Mouse (Mus musculus) testis, adult 2 months (tissue): ENCODE data around the gene Gosr2. TPM values are rescaled to one million over a fixed set of nuclear protein-coding genes. Genes with fewer than 3 reads are reported as not detected.

Experiments
- H3K27ac ChIP-seq: fragments of 200-500 bp; 2 replicates; pipeline ENCODE4 v1.5.1; 2012; ENCODE audit warnings: low read depth, low read length; ENCODE audit not compliant: control insufficient read depth, insufficient read depth
- H3K27me3 ChIP-seq: fragments of 200-500 bp; 2 replicates; pipeline ENCODE4 v1.6.1; 2012; ENCODE audit warnings: mild to moderate bottlenecking, low read length, moderate library complexity; ENCODE audit not compliant: control insufficient read depth, insufficient read depth
- H3K36me3 ChIP-seq: fragments of 200-500 bp; 2 replicates; pipeline ENCODE4 v1.6.1; 2012; ENCODE audit warnings: mild to moderate bottlenecking, low read length; ENCODE audit not compliant: control insufficient read depth, insufficient read depth
- H3K4me1 ChIP-seq: fragments of 200-500 bp; 2 replicates; pipeline ENCODE4 v1.6.1; 2012; ENCODE audit warnings: low read length; ENCODE audit not compliant: control insufficient read depth, insufficient read depth
- H3K4me3 ChIP-seq: fragments of 200-500 bp; 2 replicates; pipeline ENCODE4 v1.5.1; 2012; ENCODE audit warnings: low read depth, mild to moderate bottlenecking, low read length, moderate library complexity, mixed read lengths; ENCODE audit not compliant: control insufficient read depth
- CTCF ChIP-seq: fragments of 200-500 bp; IDR thresholded peaks from 2 replicates; pipeline ENCODE4 v1.5.1; 2012; ENCODE audit warnings: low read depth, mild to moderate bottlenecking, inconsistent platforms, low read length, moderate library complexity; ENCODE audit not compliant: control insufficient read depth, insufficient read depth, insufficient replicate concordance
- POLR2A ChIP-seq: fragments of 200-500 bp; IDR thresholded peaks from 2 replicates; pipeline ENCODE4 v1.6.1; 2012; ENCODE audit warnings: low read depth, mild to moderate bottlenecking, inconsistent platforms, low read length, moderate library complexity; ENCODE audit not compliant: control insufficient read depth
- polyA plus RNA-seq: library from polyadenylated mRNA; depleted of rRNA; stranded (reverse); fragments of >200 nt; gene quantifications from 2 replicates; pipeline ENCODE4 v1.2.3, GENCODE M21; 2012

Gene Gosr2
- polyA plus RNA-seq, 1 experiment: 150 TPM

GRCm38 (mm10) chr11:103656520-103656919, 41.2 kb downstream of the Gosr2 start:
- no peak overlapping the region for H3K4me3 ChIP-seq
- H3K27ac ChIP-seq: no peak overlapping the region
- no peaks in the 10 kb centered on the region for H3K36me3 ChIP-seq
- no peaks in the 10 kb centered on the region for H3K4me1 ChIP-seq
- TF ChIP-seq CTCF (no peak), POLR2A (no peak)
- no peaks in the 10 kb centered on the region for H3K27me3 ChIP-seq

- Histone ChIP-seq H3K36me3 (no peaks in the 10 kb centered on the region), H3K4me1 (peaks cover 16% of the 10 kb centered on the region), H3K27me3 (no peaks in the 10 kb centered on the region), H3K4me3 (no peak overlapping the region), H3K27ac (no peak overlapping the region)
- TF ChIP-seq CTCF (no peak), POLR2A (no peak)
Measured at GRCm38 (mm10) chr11:103653359-103653965, 44.2 kb downstream of the Gosr2 start.

GRCm38 (mm10) chr11:103651426-103651825, 46.3 kb downstream of the Gosr2 start:
- H3K27ac ChIP-seq: no peak overlapping the region
- no peaks in the 10 kb centered on the region for H3K27me3 ChIP-seq
- no peaks in the 10 kb centered on the region for H3K36me3 ChIP-seq
- peaks cover 20% of the 10 kb centered on the region for H3K4me1 ChIP-seq
- no peak overlapping the region for H3K4me3 ChIP-seq
- TF ChIP-seq CTCF: no peak
- no peak for TF ChIP-seq POLR2A

DNA sequence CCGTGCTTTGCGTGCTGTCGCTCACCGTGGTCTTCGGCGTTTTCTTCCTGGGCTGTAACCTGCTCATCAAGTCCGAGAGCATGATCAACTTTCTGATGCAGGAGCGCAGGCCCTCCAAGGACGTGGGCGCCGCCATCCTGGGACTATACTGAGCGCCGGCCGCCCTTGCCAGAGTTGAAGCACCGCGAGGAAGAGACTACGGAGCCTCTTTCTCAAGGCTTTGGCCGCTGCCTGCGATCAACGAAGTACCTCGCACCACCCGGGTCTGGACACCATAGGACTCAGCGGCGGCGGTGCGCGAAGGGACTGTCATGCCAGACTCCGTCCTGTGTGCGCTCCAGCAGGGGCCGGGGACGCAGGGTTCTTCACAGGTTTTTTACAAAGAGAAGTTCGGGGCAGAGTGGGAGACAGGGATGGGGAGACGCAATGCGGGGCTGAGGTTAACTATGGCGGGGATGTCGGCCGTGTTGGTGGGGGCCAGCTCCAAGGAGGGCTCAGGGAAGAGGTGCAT, 47.7 kb downstream of the Gosr2 start:
- Histone ChIP-seq H3K27ac (no peak overlapping the region), H3K27me3 (no peaks in the 10 kb centered on the region), H3K4me1 (peaks cover 20% of the 10 kb centered on the region), H3K4me3 (peak overlapping the region; percentile 75), H3K36me3 (no peaks in the 10 kb centered on the region)
- TF ChIP-seq POLR2A: no peak
- no peak for TF ChIP-seq CTCF

- Histone ChIP-seq H3K27me3 (no peaks in the 10 kb centered on the region), H3K36me3 (no peaks in the 10 kb centered on the region), H3K27ac (peak within 1 kb of the TSS; percentile 71), H3K4me1 (peaks cover 20% of the 10 kb centered on the region), H3K4me3 (peak within 1 kb of the TSS; percentile 75)
- TF ChIP-seq POLR2A: peak; percentile 63; the same call in 1 of the 2 replicates
- no peak for TF ChIP-seq CTCF
Measured at GRCm38 (mm10) chr11:103649301-103649982, 48.3 kb downstream of the Gosr2 start, which contains the start of gene Rprml. Rprml (plus strand) TSS chr11:103649570.

GRCm38 (mm10) chr11:103648656-103649055, 49.0 kb downstream of the Gosr2 start:
- Histone ChIP-seq H3K27me3 (no peaks in the 10 kb centered on the region), H3K4me3 (peak overlapping the region; percentile 75), H3K36me3 (no peaks in the 10 kb centered on the region), H3K4me1 (peaks cover 20% of the 10 kb centered on the region), H3K27ac (no peak overlapping the region)
- TF ChIP-seq CTCF (no peak), POLR2A (no peak)

DNA sequence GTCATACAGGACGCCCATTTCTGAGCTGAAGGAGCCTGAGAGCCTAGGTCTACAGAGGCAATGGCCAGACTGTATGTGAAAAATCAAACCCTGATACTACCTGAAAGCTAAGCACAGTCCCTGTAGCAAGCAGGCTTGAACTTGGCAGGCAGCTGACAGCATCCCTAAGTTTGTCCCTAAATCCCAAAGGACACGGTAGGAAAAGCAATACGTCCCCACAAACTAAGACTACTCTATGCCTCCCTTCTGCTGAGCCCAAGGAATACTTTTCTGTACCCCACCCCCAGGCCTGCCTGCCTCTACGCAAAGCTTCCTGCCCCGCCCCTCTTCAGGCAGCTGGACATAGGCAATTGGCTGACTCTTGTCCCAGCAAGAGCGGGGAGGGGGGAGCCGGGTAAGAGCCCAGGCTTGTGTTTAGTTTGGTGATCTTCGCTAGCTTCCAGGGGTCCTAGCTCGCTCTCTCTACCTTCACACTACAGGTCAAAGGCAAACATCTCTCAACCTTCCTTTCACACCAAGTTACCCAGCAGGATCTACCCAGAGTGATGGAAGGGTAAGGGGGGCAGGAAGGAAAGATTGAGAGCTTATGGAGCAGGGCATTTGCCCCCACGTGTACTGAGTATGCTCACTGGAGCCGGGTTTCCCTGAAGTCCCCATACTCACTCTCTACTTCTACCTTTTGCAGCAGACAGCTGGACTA, 49.6 kb downstream of the Gosr2 start:
- H3K36me3 ChIP-seq: no peaks in the 10 kb centered on the region
- H3K27ac ChIP-seq: peak overlapping the region; percentile 65; the same call in 1 of the 2 replicates
- no peak for TF ChIP-seq POLR2A
- TF ChIP-seq CTCF: no peak
- H3K27me3 ChIP-seq: no peaks in the 10 kb centered on the region
- H3K4me3 ChIP-seq: peak overlapping the region; percentile 65
- peaks cover 20% of the 10 kb centered on the region for H3K4me1 ChIP-seq
